Mouse (Mus musculus) cerebellum, adult (tissue): ENCODE results near the gene Ftl1-ps1.

ENCODE experiments used
- ATAC-seq: cut with Nextera tagmentation; 2 replicates; pipeline ENCODE4 v1.9.2; 2017; ENCODE audit warnings: mild to moderate bottlenecking, moderate library complexity, mixed read lengths; ENCODE audit not compliant: insufficient number of reproducible peaks, low FRiP score, low TSS enrichment

The Ftl1-ps1 gene

GRCm38 (mm10) chr13:74399298-74399839 lies at the start of gene Ftl1-ps1:
TSS of gene Ftl1-ps1 (plus strand) at chr13:74399694.
- no peak for ATAC-seq

- ATAC-seq = peak; percentile 42; the same call in 1 of the 2 replicates
Measured at GRCm38 (mm10) chr13:74350435-74350906, 49.0 kb upstream of the Ftl1-ps1 start.

GRCm38 (mm10) chr13:74356491-74356890 lies 43.0 kb upstream of the Ftl1-ps1 start:
- ATAC-seq = no peak

- no peak for ATAC-seq
Measured at GRCm38 (mm10) chr13:74362218-74362617, 37.3 kb upstream of the Ftl1-ps1 start.

GRCm38 (mm10) chr13:74363176-74363858 lies 36.2 kb upstream of the Ftl1-ps1 start:
- 0 out of 2 replicates have a peak, but pooled peaks have one; percentile 21 for ATAC-seq

GRCm38 (mm10) chr13:74363859-74364235 lies 35.6 kb upstream of the Ftl1-ps1 start, which contains the start of gene Lrrc14b:
TSS of gene Lrrc14b (minus strand) at chr13:74364005.
- ATAC-seq = peak; percentile 50

GRCm38 (mm10) chr13:74381533-74382276 lies 17.8 kb upstream of the Ftl1-ps1 start:
- no peak; the same call in 1 of the 2 replicates for ATAC-seq

GRCm38 (mm10) chr13:74382289-74382688 lies 17.2 kb upstream of the Ftl1-ps1 start:
- no peak for ATAC-seq

- ATAC-seq = no peak
Measured at GRCm38 (mm10) chr13:74389730-74390129, 9.8 kb upstream of the Ftl1-ps1 start.

- peak; percentile 96 for ATAC-seq
Measured at GRCm38 (mm10) chr13:74390371-74390990, 9.0 kb upstream of the Ftl1-ps1 start, which contains the start of gene Zfp72. TSS of gene Zfp72 (minus strand) at chr13:74390836.

- no peak for ATAC-seq
Measured at GRCm38 (mm10) chr13:74391156-74391555, 8.3 kb upstream of the Ftl1-ps1 start.

GRCm38 (mm10) chr13:74439895-74440294 lies 40.4 kb downstream of the Ftl1-ps1 start:
- no peak for ATAC-seq
